Mouse (Mus musculus) left cerebral cortex, postnatal 36 days (tissue): Measurements from ENCODE around the gene Klf8. TPM values are rescaled to one million over a fixed set of nuclear protein-coding genes. Genes with fewer than 3 reads are reported as not detected.

Experiments
- DNase-seq, 2 experiments: peaks; one replicate each; pipeline ENCODE4 v3.0.0; 2021 to 2022; ENCODE audit warnings: low spot score in 2 of 2, mixed read lengths in 1 of 2
- intact Hi-C: fragments of 180-260 bp; cut with DNase I; formaldehyde crosslinking; loops from one replicate; pipeline ENCODE4 v1.15.1; 2025
- total RNA-seq, 2 experiments: library from RNA; stranded (reverse); gene quantifications; 2 replicates each; pipeline ENCODE4 v1.2.3; 2021

Gene Klf8
- total RNA-seq, 2 experiments from 2014 or later, result 4.1 to 4.3 TPM

GRCm38 (mm10) chrX:153389291-153389690 is 152.0 kb downstream of the Klf8 start:
- DNase-seq, result no peak

GRCm38 (mm10) chrX:153417067-153417466 is 179.8 kb downstream of the Klf8 start:
- no peak for DNase-seq
- intact Hi-C loops, result no loop called here

More at GRCm38 (mm10) chrX:153389291-153389690, 152.0 kb downstream of the Klf8 start:
- intact Hi-C loops, result loop anchor here (5.0 kb wide), 2 partner anchors 138 to 318 kb away; no protein-coding TSS in a partner anchor

- no peak for DNase-seq
- intact Hi-C loops, result no loop called here
Measured at GRCm38 (mm10) chrX:153433659-153434293, 196.5 kb downstream of the Klf8 start.

GRCm38 (mm10) chrX:153439573-153439972 is 202.3 kb downstream of the Klf8 start:
- intact Hi-C loops, result no loop called here
- no peak for DNase-seq

- no peak for DNase-seq
- intact Hi-C loops, result no loop called here
Measured at GRCm38 (mm10) chrX:153440018-153440417, 202.8 kb downstream of the Klf8 start.

Other genes with a start within 250 kb of the Klf8 start
- 1 to 10 TPM; 1.6 to 2.1 TPM for gene Usp51, start 231.0 kb upstream of the Klf8 start, total RNA-seq
- gene Mageh1, start 199.9 kb upstream of the Klf8 start, total RNA-seq, result 10 to 100 TPM; 44.9 to 46.8 TPM
- under 1 TPM; 0.57 to 0.70 TPM for gene Foxr2, start 118.7 kb upstream of the Klf8 start, total RNA-seq
- gene Rragb, start 97.5 kb upstream of the Klf8 start, total RNA-seq, result 10 to 100 TPM; 69.1 to 78.0 TPM